Mouse (Mus musculus) 3T3-L1 (cell line): ENCODE measurements at regions not wholly inside any gene's neighbourhood (a gene's known extent, or its start where the extent isn't known, plus 50 kb on each side); places are given as distances from the start of the nearest gene placed in this dataset.

Source experiments
- DNase-seq: peaks from one replicate; pipeline ENCODE4 v3.0.0-alpha.2; 2015; ENCODE audit warnings: low read depth, low spot score

DNA sequence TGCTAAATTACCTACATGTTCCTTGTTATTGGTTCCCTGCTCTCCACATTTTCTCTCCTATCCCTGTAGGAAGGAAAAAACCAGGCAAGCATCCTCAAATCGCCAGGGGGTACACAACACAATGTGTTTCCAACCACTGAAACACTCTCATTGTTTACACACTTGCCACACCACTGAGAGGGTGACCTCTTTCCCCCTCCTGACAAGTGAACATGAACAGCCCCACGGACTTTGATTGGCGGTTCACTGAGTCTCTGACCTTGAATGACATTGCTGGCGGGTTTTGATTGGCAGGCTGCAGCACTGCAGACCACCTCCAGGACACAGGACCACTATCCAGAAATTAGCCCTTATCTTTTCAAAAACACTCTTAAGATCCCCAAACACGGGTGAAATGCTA lies 211.7 kb upstream of the Onecut1 start:
- DNase-seq = no peak

DNA sequence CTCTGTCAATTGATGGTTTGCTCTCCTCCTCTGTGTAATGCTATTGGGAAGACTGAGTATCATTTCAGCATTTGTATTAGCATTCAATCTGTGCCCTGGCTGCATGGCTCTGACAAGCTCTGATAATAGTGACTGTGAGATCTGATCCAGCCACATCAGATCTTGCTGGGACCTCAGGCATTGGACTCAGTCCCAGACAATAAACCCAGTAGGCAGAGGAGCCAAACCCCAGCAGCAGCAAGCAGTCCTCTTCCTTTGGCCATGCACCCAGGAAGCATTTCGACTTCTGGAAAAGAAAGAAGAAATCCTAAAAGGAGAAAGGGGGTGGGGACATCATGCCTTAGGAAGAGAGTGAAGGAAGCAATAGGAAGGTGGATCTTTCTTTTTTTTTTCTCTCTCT lies 205.8 kb upstream of the Onecut1 start:
- no peak for DNase-seq

DNA sequence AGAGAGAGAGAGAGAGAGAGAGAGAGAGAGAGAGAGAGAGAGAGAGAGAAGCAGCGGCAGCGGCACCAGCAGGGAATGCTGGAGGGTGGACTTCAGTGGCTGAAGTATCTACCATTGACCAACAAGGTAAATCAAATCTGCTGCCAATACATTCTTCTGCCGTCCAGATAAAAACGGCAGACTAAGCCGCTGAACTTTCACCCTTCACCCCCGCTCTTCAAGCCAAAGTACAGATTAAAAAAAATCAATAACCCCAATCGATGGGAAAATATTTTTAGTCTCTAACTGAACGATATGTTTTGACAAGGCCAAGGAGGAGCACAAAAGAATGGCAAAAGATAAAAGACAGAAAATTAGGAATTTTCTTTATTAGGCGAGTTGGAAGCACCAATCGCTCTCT lies 205.3 kb upstream of the Onecut1 start:
- DNase-seq = no peak

DNA sequence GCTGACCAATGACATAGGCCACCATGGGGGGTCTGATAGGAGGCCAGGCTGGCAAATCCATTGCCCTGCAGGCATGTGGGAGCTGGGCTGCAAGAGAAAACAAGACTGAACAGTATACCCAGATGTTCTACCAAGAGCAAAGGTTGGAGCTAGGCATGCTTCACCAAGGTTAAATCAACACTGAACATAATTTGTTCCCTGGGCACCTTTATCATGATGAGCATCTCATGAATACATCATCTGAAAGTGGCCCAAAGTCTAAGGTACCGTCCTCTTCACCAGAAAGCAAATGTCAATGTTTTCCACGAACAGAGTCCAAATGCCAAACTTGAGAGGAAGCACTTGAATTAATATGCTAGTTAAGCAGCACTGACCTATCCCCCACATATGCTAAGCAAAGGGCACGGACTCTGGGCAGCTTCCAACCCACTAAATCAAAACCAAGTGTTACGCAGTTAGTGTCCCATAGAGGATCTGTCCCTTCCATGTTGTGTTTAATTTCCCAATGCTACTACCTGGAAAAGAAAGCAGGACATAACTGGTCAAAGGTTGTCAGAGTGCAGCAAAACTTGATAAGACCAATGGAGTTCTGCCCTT lies 190.3 kb upstream of the Onecut1 start:
- DNase-seq = no peak

DNA sequence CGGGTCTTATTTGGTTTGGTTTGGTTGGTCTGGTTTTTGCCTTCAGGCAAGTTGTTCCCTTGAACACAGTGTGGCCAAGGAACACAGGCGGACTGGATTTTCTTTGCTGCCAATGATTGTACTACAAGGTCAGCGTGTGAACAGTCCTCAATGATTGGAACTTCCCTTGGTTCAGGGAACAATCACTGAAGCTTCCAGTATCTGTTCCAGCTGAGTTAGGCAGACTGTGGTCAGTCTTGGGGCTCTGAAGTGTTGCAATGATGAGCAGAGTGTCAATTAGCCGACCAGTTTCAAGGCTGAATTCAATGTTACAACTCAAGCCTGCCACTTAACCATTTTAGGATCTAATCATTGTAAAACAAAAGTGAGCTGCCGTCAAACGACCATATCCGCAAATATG lies 189.5 kb upstream of the Onecut1 start:
- DNase-seq = no peak

DNA sequence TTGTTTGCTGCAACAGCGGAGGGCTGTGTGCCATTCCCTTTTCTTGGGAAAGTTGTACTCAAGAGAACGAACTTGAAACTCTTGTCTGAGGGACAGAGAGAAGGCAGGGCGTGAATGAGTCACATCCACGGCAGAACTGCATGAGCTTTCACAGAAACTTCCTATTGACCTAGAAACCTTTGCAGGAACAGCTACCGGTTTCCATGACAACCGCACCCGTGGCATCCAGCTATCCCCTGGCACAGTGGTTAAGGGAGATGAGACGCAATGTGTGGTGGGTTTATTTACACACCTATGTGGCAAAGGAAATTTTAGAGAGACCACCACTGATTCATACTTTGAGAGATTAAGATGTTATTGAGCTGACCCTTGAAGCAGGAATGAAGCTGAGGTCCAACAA lies 163.5 kb upstream of the Onecut1 start:
- DNase-seq = no peak

DNA sequence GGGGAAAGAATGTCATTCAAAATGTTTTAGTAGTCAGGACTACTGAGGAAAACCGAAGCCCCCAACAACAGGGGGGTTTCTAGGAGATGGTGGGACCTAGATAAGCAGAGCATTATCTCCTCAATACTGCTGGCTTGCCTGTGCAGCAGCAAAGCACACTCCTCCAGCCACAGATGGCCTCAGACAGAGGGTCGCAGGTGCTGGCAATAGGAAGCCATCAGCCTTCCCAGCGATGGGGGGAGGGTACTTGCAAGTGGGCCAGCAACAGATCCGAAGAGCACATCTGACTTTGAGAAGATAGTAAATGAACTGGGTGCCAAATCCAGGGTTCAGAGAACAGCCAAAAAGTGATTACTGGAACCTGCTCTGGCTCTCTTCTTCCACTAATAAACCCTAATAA lies 156.0 kb upstream of the Onecut1 start:
- DNase-seq = no peak

DNA sequence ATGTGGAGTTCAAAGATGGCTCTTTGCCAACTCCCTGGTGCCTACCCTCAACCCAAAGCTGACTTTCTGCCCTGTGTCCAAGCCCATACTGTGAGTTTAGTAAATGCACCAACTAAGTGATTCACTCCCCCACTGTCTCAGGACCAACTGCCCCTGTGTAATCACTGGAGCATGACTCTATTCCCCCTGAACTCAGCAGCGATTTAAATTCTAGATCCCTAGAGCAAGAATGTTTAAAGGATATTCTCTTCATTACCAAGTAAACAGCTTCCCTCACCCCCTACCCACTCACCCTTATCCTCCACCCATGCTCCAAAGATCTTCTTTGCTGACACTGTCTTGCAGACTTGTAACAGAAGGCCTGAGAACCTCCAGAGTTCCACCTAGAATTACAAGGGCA lies 154.1 kb upstream of the Onecut1 start:
- no peak for DNase-seq

DNA sequence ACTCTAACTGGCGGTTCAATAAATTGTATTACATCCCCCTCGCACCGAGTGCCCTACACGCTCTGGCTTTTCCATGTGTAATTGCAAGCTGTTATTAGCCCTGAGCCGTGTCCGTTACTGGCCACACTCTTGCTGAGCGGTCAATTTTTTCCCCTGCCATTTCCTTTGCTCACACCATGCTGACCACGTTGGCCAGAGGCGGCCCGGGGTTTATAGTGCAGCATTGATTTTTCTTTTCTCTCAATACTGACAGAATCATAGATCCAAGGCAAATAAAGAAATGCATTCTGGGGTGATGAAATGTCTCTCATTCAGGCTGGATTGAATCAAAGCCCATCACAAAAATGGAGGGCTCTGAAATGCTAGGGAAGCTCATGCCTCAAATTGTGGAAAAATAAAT lies 150.0 kb upstream of the Onecut1 start:
- no peak for DNase-seq

DNA sequence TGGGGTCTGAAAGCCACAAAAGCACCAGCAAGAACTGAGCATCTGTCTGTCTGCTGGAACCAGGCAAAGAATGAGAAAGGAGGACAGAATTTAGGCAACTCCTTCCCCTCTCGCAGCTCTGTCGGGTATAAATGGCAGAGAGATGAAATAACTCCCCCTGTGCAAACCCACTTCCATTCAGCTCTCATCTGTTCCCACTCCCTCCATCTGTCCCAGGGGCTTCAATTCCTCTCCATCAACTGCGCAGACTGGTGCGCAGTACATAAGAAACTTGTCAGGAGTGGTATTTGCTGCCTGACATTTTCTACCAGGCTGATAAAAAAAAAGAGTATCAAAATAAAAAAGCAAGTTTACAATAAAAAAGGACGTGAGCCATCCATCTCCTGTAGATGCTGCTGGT lies 129.3 kb upstream of the Onecut1 start:
- DNase-seq = no peak

DNA sequence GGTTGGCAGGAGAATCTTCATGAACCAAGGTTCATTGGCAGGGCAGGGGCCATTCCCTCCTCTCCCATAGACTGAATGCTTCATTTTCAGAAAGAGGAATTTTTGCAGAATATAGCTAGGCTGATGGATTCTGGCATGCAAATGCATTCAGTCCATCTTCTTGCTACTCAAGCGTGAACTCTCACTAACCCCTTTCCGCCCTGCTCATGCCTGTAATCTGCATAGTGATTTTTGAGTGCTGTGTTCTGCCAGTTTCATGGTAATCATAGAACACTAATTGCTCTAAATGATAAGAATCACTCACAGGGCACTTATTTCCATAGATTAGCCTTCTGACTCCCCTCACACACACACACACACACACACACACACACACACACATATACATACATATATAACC lies 119.8 kb upstream of the Onecut1 start:
- no peak for DNase-seq

DNA sequence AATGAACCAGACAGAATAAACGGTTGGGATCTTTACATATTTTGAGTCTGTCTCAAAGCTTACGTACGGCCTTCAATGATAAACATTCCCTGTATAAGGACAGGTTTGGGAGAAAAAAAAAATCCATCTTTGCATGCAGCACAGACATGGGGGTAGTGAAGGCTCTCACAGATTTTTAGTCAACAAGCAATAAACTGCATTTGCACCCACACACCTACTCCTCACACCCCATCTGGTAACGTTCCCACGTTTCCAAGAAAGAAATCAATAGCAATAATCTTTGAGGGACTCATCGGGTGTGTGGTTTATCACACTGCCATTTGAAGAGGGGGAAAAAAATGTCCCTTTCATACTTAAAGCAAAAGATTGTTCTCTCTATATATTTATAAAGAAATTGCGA lies 113.8 kb upstream of the Onecut1 start:
- DNase-seq = no peak

DNA sequence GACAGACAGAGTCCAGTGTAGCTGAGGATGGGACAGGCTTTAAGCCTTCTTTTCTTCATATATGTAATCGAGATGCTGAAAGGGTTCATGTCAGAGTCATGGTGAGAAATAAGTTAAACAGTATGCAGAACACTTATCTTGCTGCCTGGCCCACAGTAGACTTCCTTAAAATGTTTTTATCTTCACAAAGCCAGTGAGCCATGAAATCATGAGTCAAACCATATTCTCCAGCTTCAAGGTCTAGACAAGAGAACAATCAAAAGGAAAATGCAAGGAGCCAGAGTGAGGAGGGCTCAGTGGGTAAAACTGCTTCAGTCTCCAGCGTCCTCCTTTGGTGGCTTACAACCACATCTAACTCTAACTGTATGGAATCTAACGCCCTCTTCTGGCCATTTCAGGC lies 103.7 kb upstream of the Onecut1 start:
- no peak for DNase-seq

DNA sequence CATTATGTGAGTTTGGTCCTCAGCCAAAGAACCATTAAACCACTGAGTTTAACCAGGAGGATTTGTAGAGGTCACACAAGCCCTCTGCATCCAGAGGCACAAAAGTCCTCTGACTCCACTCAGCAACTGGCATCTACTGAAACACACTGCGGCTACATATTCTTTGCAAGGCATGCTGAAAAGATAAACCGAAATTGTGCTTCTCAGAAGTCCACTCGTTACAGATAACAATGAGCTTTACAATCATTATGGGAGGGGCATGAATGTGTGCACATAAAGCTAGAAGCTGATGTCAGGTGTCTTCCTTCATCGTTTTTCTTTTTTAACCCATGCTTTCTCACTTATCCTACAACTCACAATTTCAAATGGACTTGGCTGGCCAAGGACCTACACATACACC lies 102.8 kb upstream of the Onecut1 start:
- DNase-seq = no peak

DNA sequence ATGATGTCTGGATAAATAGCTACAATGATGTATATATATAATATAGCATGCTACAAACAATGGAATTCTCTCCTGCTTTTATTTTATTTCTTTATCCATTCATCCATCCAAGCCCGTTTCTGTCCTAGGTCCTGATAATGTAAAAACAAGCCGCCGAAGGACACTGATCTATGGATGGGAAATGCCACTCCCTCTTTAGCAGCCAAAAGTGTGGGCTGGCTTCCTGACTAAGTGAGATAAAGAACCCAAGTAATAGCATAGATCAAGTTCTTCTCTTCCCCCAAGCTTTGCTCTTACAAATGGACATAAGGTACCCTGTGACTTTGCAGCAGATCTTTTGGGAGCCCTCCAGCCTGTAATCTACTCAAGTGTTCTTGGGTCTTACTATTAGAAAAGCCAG lies 81.3 kb upstream of the Onecut1 start:
- DNase-seq = no peak

DNA sequence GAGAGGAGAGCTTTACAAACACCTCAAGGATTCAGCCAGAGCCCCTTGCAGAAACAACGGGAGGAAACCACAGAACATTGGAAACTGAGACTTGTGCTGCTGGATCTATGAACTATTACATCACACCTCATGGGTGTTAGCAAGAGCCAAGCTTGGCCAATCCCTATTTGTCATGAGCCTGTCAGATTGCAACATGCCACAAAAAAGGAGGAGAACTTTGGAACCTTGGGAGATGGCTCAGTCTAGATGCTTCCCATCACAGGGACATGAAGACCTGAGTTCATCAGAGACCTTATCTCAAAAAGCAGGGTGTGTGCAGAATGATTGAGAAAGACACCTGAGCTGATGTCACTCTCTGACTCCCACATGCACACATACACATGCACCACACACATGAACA lies 68.3 kb upstream of the Onecut1 start:
- DNase-seq = no peak

DNA sequence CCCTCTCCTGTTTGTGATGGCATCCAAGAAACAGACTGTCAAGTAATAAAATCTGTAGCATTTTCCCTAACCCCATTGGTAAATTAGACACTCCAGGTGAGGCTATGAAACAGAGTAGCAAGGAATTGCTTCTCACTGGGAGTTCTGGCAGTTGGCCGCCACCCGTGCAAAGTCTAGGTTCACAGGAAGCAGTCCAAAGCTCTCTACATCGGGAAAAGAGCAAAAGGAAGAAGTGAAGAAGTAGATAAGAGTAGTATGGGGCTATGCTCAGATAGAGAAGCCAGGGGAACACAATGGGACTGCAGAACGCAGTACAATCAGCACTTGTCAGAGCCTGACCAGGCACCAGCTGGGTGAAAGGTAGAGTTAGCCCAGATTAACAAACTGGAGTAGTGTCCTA lies 65.7 kb upstream of the Onecut1 start:
- DNase-seq = no peak

DNA sequence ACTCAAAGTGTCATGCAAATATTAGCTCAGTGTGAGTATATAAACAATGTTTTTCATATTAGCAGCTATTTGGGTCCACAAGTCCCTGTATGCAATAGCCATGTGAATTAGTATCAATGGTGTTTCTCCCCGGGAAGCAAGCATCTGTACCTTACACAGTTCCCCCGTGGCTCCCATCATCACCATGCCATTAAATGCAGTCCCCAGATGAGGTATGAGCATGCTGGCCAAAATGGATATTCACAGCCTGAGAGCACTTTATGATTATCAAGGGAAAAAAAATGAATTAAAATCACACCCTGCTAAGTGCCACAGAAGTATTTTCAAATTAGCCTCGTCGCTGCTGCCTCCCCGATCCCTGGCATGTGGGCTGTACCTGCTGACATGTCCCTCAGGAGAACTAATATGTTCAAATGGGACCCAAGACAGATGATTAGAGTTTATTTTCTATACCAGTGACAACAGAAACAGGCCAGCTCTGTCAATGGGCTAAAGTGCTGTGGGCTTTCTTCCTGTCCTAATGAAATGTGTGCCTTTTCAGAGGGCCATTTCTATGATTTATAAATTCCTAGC lies 64.4 kb upstream of the Onecut1 start:
- no peak for DNase-seq

DNA sequence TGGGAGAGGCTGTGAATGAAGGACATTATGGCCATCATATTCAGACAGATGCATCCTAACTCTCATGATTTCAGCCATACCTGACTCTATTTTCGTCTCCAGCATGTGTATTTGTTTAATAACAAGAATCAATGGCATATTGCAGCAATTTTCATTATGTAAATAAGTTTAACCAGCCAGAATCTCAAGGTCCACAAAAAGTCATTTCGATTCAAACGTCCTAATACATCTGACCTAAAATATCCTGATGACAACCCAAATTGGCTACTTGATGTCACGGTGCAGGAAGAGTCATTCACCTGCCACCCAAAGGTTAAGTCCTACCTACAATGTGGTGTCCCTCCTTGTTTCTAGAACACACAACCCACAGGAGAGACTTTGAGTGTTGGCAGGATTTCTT lies 60.6 kb upstream of the Onecut1 start:
- DNase-seq = no peak

DNA sequence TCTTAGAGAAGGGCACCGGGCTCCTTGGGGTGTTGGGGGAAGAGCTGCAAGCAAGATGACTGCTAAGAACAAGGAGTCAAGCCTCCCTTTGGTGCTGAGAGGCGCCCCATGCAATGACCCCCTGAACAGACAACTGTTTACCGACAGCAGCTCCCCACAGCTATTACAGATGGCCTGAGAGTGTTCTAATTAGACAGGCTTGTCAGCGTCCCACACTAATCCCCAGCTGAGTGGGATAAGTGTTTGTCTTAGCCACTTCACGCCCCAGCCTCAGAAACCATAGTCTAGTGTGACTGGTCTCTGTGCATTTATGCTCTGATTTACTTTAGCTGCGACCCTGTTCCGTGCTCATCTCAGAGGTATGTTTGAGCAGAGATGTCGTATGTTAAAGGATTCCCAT lies 50.3 kb upstream of the Onecut1 start:
- DNase-seq = no peak
